Mouse (Mus musculus): ENCODE results near the gene Trib2. TPM values are rescaled to one million over a fixed set of nuclear protein-coding genes. Genes with fewer than 3 reads are reported as not detected.

The Trib2 gene
- polyA plus RNA-seq, 1 experiment from 2014 or later: 48.3 TPM

DNA sequence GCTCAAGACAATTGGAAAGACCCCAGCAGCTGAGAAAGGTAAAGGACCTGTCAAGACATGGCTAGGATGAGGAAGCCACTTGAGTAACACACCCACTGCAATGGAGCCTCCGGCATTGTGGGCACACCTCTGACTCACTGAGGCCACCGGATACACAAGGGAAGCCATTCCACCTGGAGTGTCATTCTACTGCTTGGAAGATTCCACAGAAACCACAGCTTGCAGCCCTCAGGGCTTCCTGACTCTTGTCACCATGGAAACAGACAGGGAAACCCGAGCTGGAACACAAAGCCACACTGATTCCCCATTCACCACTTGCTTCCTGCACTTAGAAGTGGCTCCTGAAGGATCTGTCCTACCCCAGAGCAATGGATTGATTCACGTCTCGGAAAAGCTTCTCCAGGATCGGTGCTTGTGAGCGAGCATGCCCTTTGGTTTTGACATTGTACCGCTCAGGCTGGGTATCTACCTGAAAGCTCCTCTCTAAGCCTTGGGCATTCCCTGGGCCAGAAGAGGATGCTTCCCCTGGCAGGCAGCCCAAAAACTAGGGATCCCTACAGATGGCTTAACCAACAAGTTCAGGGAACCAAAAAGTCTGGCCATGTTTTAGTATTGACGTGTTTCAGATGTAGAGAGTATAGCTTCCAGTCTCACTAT is 15.7 kb downstream of the Trib2 start:
- peaks cover 58% of the 10 kb centered on the region for H3K36me3 ChIP-seq
- no peak overlapping the region for H3K4me3 ChIP-seq
- H3K9me3 ChIP-seq (replicated peaks): no peaks in the 10 kb centered on the region
- peak overlapping the region; percentile 72 for H3K27ac ChIP-seq
- ATAC-seq (replicated peaks; ENCODE audit: insufficient number of reproducible peaks, insufficient read depth, low FRiP score, low read depth): peak; percentile 29
- H3K9ac ChIP-seq: no peak overlapping the region
- WGBS: 53% methylated on average over 9 of the region's 9 CpGs
- H3K4me2 ChIP-seq: no peak overlapping the region
- no peaks in the 10 kb centered on the region for H3K27me3 ChIP-seq
- peaks cover 68% of the 10 kb centered on the region for H3K4me1 ChIP-seq (replicated peaks)

DNA sequence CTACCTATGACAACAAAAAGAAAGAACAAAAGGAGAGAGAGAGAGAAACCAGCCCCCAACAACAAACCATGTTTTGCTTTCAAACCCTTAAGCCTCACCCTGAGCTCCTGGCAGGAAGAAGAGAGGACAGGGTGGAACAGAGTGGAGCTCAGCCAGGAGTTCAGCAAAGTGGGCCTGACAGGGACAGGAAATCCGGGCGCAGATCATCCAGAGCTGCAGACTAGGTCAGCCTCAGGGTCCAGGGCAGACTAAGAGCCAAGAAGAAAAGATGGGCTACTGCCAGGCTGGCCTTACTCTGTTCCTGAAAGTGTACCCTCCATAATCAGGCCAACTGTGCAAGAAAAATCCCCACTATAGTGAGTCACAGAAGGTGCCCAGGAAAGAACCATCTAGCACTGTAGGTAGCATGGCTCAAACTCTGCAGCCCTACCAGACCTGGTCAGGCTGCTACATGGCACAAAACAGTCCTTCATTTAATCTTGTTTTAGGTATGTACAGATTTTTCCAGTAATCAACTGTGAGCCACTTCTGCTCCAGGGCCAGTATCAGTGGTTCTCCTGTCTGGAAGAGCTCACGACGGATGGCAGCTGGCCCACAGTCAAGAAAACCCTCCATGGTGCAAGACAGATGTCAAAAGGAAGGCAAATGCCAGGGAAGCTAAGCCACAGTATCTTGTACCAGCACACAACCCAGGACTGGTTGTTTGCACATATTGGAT is 16.4 kb downstream of the Trib2 start:
- 32% methylated on average over 4 of the region's 4 CpGs for WGBS
- H3K36me3 ChIP-seq: peaks cover 53% of the 10 kb centered on the region
- H3K4me1 ChIP-seq (replicated peaks): peaks cover 66% of the 10 kb centered on the region
- no peak overlapping the region for H3K9ac ChIP-seq
- H3K4me3 ChIP-seq: no peak overlapping the region
- H3K4me2 ChIP-seq: no peak overlapping the region
- H3K9me3 ChIP-seq (replicated peaks): no peaks in the 10 kb centered on the region
- peak; percentile 23; the same call in 1 of the 2 replicates for ATAC-seq (replicated peaks; ENCODE audit: insufficient number of reproducible peaks, insufficient read depth, low FRiP score, low read depth)
- peak overlapping the region; percentile 72 for H3K27ac ChIP-seq
- no peaks in the 10 kb centered on the region for H3K27me3 ChIP-seq

DNA sequence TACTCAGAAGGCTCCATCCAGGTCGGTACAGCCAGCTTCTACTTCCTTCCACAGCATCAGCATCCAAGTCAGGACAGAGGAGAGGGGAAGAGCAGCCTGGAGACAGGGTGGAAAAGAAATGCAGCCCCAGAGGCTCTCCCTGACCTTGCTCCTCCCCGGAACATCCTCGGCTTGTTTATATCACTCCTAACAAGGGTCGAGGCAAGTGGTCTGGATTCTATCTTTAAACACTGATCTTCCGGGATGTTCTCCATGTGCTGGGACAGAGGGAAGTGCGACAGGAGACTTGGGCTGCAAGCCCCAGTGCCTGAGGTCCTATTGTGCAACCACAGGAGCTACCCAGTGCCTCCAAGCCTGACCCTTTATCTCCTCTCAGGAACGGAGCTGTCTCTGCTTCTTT is 18.7 kb downstream of the Trib2 start:
- 18% methylated on average over 7 of the region's 7 CpGs for WGBS
- Histone ChIP-seq H3K36me3 (peaks cover 62% of the 10 kb centered on the region), H3K4me2 (no peak overlapping the region), H3K9me3 (replicated peaks) (no peaks in the 10 kb centered on the region), H3K4me1 (replicated peaks) (peaks cover 52% of the 10 kb centered on the region), H3K27me3 (no peaks in the 10 kb centered on the region), H3K9ac (no peak overlapping the region), H3K27ac (peak overlapping the region; percentile 34; the same call in 1 of the 2 replicates), H3K4me3 (no peak overlapping the region)
- ATAC-seq (replicated peaks; ENCODE audit: insufficient number of reproducible peaks, insufficient read depth, low FRiP score, low read depth): peak; percentile 50; the same call in 1 of the 2 replicates

DNA sequence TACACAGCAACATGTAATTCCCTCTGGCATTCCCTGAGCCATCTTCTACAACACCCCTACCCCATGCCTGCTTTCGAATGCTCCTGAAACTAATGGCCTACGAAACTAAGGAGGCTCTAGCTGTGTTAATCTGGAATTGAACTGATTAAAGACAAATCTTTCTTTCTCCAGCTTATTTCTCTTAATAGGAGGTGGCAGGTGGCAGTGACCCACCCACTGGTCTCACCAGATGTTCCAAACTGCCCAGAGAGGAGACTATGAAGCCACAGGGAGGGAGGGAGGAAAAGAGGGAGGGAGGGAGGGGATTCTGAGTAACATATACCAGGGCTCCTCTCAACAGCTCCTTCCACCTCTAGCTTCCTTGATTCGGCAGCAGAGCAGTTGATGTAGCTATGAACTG is 20.8 kb downstream of the Trib2 start:
- ATAC-seq (replicated peaks; ENCODE audit: insufficient number of reproducible peaks, insufficient read depth, low FRiP score, low read depth): no peak
- Histone ChIP-seq H3K9me3 (replicated peaks) (no peaks in the 10 kb centered on the region), H3K4me1 (replicated peaks) (peaks cover 42% of the 10 kb centered on the region), H3K4me2 (no peak overlapping the region), H3K9ac (no peak overlapping the region), H3K27ac (no peak overlapping the region), H3K36me3 (peaks cover 66% of the 10 kb centered on the region), H3K27me3 (no peaks in the 10 kb centered on the region), H3K4me3 (no peak overlapping the region)
- WGBS: 76% methylated on average over 3 of the region's 3 CpGs

DNA sequence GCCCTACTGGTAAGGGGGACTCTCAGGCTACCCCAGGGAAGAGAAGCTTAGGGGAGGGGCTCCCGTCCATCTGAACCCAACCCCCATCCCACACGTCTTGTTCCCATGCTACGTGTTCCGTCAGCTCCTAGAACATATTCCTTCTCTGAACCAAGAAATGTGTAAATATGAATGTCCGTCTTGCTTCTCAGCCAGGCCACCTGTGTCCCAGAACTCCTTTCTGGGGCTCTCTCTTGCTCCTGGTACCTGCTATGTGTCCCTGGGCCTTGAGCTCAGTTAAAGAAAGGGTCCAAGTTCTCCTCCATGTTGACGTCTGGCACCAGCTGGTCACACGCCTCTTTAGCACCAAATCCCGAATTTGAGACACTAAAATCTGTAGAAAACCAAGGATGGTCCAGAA is 23.4 kb downstream of the Trib2 start:
- peaks cover 58% of the 10 kb centered on the region for H3K36me3 ChIP-seq
- no peak for ATAC-seq (replicated peaks; ENCODE audit: insufficient number of reproducible peaks, insufficient read depth, low FRiP score, low read depth)
- no peaks in the 10 kb centered on the region for H3K9me3 ChIP-seq (replicated peaks)
- no peak overlapping the region for H3K4me3 ChIP-seq
- no peaks in the 10 kb centered on the region for H3K27me3 ChIP-seq
- H3K9ac ChIP-seq: no peak overlapping the region
- H3K27ac ChIP-seq: no peak overlapping the region
- H3K4me2 ChIP-seq: no peak overlapping the region
- peaks cover 17% of the 10 kb centered on the region for H3K4me1 ChIP-seq (replicated peaks)
- WGBS: 87% methylated on average over 8 of the region's 8 CpGs

DNA sequence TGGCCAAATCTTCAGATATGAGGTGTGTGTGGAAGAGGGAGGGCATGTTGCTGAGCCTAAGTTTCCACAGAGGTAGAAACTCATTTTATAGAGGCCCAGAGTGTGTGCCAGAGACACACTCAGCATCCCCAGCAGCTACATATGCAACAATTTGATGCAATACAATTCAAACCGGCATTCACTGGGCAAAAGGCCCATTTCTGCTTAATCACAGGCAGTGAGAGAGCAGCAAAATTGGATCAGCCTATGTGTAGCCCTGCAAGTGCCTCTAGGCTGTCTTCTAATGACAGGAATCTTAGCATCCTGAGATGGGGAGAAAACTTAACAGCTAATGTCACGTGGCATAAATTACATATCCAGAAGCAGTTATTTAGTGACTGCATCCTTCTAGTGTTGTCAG is 26.5 kb downstream of the Trib2 start:
- Histone ChIP-seq H3K27ac (no peak overlapping the region), H3K9me3 (replicated peaks) (no peaks in the 10 kb centered on the region), H3K4me2 (no peak overlapping the region), H3K4me1 (replicated peaks) (no peaks in the 10 kb centered on the region), H3K27me3 (no peaks in the 10 kb centered on the region), H3K4me3 (no peak overlapping the region), H3K36me3 (peaks cover 39% of the 10 kb centered on the region), H3K9ac (no peak overlapping the region)
- no peak for ATAC-seq (replicated peaks; ENCODE audit: insufficient number of reproducible peaks, insufficient read depth, low FRiP score, low read depth)
- WGBS: 74% methylated on average over 2 of the region's 2 CpGs

DNA sequence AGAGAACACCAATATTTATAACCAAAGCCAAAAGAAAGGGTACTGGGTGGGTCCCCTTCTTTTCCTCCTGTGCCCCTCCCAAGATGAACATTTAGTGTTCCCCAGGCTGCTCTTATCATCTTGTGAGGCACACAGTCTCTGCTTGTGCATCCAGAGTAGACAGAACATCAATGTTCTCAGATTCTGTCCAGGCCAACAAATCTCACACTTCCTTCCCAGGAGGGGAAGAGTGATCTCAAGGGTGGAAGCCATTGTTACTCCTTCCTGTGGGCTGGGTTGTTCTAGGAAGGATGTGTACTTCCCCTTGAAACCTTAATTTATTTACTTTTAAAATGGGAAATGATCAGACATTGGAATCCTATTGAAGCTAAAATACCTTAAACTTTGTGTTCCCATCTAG is 39.7 kb downstream of the Trib2 start:
- no peak overlapping the region for H3K9ac ChIP-seq
- H3K36me3 ChIP-seq: no peaks in the 10 kb centered on the region
- no peaks in the 10 kb centered on the region for H3K27me3 ChIP-seq
- no peak overlapping the region for H3K4me3 ChIP-seq
- no peaks in the 10 kb centered on the region for H3K9me3 ChIP-seq (replicated peaks)
- no peak overlapping the region for H3K4me2 ChIP-seq
- no peak for ATAC-seq (replicated peaks; ENCODE audit: insufficient number of reproducible peaks, insufficient read depth, low FRiP score, low read depth)
- H3K27ac ChIP-seq: no peak overlapping the region
- H3K4me1 ChIP-seq (replicated peaks): no peaks in the 10 kb centered on the region

DNA sequence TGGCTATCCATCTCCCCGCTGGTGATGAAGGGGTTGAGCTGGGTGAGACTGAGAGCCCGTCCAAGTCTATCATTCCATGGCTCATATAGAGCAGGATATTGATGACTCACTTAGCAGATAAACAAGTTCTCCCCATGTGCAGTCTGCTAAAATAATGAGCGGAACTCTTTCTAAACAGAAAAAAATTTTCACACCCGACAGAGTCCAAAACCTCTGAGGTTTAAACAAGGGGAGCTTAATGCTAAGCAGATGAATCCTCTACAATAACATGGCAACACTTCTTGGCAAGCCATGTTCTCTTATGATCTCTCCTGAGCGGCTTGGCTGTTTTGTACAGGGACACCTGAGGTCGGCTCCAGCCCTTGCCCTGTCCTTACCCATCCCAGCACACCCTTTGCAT is 45.0 kb downstream of the Trib2 start:
- WGBS: 68% methylated on average over 6 of the region's 6 CpGs
- ATAC-seq (replicated peaks; ENCODE audit: insufficient number of reproducible peaks, insufficient read depth, low FRiP score, low read depth): no peak
- Histone ChIP-seq H3K4me2 (no peak overlapping the region), H3K27ac (no peak overlapping the region), H3K36me3 (no peaks in the 10 kb centered on the region), H3K9ac (no peak overlapping the region), H3K4me1 (replicated peaks) (0 out of 2 replicates have a peak, but pooled peaks cover 2% of the 10 kb centered on the region), H3K4me3 (no peak overlapping the region), H3K27me3 (no peaks in the 10 kb centered on the region), H3K9me3 (replicated peaks) (no peaks in the 10 kb centered on the region)

DNA sequence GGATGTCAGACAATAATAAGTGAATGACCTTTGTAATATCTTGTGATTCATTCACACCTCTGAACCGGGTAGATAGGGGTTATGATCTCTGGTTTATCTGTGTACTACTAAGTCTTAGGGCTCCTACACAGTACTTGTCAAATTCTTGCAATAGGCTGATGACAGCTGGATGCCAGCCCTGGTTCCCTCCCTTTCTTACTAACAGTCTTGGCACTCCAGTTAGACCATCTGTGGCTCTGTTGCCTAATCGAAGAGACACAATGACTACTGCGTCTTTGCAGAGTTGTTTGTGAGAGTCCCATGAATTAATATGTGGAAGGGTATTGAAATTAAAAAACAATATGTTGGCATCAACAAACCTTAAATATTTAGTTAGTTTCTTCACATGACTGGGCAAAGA is 48.2 kb downstream of the Trib2 start:
- H3K4me2 ChIP-seq: no peak overlapping the region
- no peak overlapping the region for H3K9ac ChIP-seq
- peaks cover 6% of the 10 kb centered on the region; the same call in 1 of the 2 replicates for H3K4me1 ChIP-seq (replicated peaks)
- 46% methylated on average over 3 of the region's 3 CpGs for WGBS
- H3K27ac ChIP-seq: no peak overlapping the region
- no peaks in the 10 kb centered on the region for H3K27me3 ChIP-seq
- H3K36me3 ChIP-seq: no peaks in the 10 kb centered on the region
- no peak overlapping the region for H3K4me3 ChIP-seq
- H3K9me3 ChIP-seq (replicated peaks): no peaks in the 10 kb centered on the region
- ATAC-seq (replicated peaks; ENCODE audit: insufficient number of reproducible peaks, insufficient read depth, low FRiP score, low read depth): no peak

DNA sequence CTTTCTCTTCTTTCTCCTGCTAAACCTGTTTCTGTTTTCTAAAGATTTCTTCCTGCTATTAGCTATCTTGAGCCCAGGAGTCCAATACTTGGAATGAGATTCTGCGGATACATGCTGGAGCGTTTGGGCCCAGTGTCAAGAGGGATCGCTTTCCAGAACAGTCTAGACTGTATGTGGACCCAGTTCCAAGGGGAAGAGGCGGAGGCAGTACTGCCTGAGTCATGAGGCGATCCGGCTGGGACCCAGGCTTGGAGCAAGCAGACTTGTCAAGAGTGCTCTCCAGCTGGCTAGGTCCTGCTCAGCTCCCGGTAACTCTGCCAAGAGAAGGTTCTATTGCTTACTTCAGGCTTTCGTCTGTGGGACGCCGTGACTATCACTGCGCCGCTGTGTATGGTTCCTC is 50.7 kb downstream of the Trib2 start:
- Histone ChIP-seq H3K4me2 (no peak overlapping the region), H3K27ac (no peak overlapping the region), H3K36me3 (no peaks in the 10 kb centered on the region), H3K9ac (no peak overlapping the region), H3K4me1 (replicated peaks) (peaks cover 6% of the 10 kb centered on the region; the same call in 1 of the 2 replicates), H3K9me3 (replicated peaks) (no peaks in the 10 kb centered on the region), H3K4me3 (no peak overlapping the region), H3K27me3 (no peaks in the 10 kb centered on the region)
- 73% methylated on average over 12 of the region's 12 CpGs for WGBS
- ATAC-seq (replicated peaks; ENCODE audit: insufficient number of reproducible peaks, insufficient read depth, low FRiP score, low read depth): 0 out of 2 replicates have a peak, but pooled peaks have one; percentile 58

DNA sequence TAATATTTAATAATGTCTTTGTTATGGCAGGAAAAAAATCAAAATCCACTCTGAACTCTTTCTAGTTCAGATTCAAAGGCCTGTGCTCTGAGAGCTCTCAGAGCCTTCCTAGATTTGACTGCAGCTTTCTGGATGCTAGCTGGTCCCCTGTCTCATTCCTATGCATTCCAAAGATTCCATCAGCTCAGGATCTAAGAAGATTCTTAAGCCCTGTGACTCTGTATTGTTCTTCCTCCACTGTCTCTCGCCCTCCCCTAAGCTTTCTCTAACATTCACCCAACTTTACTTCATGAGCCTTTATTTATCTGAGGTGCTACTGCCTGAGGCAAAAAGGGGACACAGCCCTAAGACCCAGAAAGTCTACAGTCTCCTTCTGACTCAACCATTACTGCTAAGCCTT is 51.5 kb downstream of the Trib2 start:
- Histone ChIP-seq H3K36me3 (no peaks in the 10 kb centered on the region), H3K9ac (no peak overlapping the region), H3K27ac (no peak overlapping the region), H3K4me2 (no peak overlapping the region), H3K9me3 (replicated peaks) (no peaks in the 10 kb centered on the region), H3K4me3 (no peak overlapping the region), H3K4me1 (replicated peaks) (peaks cover 6% of the 10 kb centered on the region; the same call in 1 of the 2 replicates), H3K27me3 (no peaks in the 10 kb centered on the region)
- WGBS: 50% methylated on average over 1 of the region's 1 CpGs
- no peak for ATAC-seq (replicated peaks; ENCODE audit: insufficient number of reproducible peaks, insufficient read depth, low FRiP score, low read depth)
